Mouse (Mus musculus) lung, postnatal 25 days (tissue): Measurements from ENCODE around the gene Gm5152.
"Not testable (repeated sequence)": the region's sequence is repeated elsewhere in the genome, so short reads cannot be mapped to it uniquely, and the experiment has no call there.

Experiments
- DNase-seq: peaks from one replicate; pipeline ENCODE4 v3.0.0; 2022; ENCODE audit warnings: low spot score

Gene Gm5152

DNA sequence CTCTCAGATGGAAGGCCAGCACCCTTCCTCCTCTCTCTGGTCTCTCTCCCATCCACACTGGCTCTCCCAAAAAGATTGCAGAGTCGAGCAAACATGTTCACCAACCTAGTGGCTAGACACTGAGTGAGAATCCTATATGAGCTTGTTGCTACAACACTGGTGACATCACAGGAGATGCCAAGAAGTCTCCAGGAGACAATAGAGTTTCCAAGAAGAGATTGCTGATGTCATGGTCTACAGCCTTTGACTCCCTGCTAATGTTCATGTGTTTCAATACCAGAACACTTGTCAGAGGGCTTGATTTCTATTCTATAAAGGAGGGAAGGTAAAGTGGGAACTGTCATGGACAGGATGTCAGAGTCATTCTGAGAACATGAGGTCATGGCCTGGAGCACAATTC lies at the start of gene Gm5152:
Gm5152 (minus strand) TSS at position 101 of the 400 bp plus-strand sequence.
- DNase-seq, result not testable (repeated sequence)

DNA sequence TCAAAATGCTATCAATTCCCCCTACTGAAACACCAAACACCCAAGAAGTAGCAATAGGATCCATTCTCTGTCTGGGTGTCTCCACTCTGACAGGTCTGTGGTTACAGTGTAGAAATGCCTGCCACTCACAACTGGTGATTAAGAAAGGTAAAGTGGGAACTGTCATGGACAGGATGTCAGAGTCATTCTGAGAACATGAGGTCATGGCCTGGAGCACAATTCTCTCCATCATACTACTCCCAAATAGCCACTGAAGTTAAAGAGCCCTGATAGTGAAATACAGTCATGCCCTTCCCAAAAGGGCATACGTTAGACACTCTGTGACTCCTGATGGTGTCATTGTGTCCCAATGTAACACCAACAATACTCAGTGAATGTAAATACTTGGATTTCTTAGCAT lies 8.4 kb upstream of the Gm5152 start:
- DNase-seq, result not testable (repeated sequence)

DNA sequence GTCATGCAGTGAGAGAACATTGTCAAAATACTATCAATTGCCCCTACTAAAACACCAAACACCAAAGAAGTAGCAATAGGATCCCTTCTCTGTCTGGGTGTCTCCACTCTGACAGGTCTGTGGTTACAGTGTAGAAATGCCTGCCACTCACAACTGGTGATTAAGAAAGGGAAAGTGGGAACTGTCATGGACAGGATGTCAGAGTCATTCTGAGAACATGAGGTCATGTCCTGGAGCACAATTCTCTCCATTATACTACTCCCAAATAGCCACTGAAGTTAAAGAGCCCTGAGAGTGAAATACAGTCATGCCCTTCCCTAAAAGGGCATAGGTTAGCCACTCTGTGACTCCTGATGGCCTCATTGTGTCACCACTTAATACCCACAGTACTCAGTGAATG lies 556 bp downstream of the Gm5152 start:
- DNase-seq, result not testable (repeated sequence)

DNA sequence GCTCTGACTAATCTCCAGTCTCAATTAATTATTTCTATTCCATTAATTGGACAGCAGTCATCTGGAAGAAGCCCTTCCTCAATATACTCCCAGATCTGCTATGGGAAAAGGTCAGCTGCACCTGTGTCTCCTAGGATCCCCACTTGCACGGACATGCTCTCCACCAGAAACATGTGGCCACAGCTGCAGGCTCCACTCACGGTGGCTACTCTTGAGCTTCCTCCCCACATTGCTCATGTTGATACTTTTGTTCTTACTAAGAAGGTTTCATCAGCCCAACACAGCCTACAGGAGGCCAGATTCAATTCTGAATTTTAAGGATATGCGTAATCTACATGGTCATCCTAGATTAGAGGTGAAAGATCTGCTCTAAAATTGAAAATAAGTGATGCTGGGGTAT lies 5.9 kb downstream of the Gm5152 start:
- not testable (repeated sequence) for DNase-seq

DNA sequence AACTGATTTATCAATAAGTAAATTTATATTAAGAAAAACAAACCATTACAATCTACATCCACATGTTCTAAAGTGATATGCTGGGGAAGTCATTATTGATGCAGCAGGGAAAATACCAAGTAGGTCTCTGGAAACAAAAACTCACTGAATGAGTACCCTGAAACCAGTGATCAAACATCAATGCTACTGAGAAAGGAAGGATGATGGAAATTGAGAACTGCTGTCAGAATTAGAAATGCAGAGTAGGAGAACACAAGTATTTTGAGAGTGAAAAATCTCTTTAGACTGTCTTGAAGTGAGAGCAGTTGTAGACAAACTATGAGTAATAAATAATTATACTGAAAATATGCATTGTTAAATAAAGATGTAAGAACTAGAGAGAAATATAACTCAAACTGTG lies 26.0 kb downstream of the Gm5152 start:
- DNase-seq, result no peak

DNA sequence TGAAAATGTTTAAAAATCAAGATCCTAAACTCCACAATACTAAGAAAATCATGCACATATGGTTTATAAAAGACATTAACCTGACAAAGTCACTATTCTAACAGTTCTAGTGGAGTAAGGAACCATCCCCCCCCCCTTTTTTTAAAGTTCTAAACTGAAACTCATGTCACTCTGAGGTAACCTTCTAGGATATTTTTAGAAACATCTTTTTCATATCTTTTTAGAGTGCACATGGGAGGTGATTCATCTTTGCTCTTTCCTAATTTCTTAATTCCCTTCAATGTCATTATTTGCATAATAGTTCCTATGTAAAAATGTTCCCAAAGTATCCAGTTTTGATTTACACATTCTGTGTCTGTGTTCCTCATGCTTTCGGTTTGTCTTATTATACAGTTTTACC lies 43.3 kb downstream of the Gm5152 start:
- no peak for DNase-seq

DNA sequence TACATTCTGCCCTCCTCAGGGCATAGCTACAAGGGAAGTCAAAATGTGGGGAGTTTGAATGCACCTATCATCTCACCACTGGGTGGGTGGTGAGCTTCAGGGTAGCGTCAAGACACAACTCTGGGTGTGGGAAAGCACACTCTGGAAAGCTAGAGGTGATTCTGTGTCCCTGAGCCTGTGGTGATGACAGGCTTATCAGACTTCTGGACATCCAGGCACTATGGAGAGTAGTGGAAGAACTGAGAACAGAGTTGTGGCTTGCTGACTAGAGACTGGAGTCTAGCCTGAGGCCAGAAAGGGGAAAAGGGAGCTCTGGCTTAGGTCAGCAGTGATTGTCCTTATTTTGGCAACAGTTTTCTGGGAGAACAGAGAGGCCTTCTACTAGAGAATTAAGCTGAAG lies 49.4 kb downstream of the Gm5152 start:
- DNase-seq, result no peak
